Mouse (Mus musculus): Measurements from ENCODE around the gene Pik3r2. TPM values are rescaled to one million over a fixed set of nuclear protein-coding genes. Genes with fewer than 3 reads are reported as not detected.
"Not testable (repeated sequence)": the region's sequence is repeated elsewhere in the genome, so short reads cannot be mapped to it uniquely, and the experiment has no call there.

The Pik3r2 gene
- total RNA-seq (2014; fragmentation: Nextera tagmentation): 30.7 and 51.4 TPM in 2 replicates
- total RNA-seq (2017): 29.2 and 33.9 TPM in 2 replicates

GRCm38 (mm10) chr8:70776496-70777444 is at the start of gene Pik3r2:
Gene Pik3r2, minus strand, starts transcription at chr8:70776713.
- peak; percentile 78 for ATAC-seq (replicated peaks; ENCODE audit: low FRiP score, low TSS enrichment, poor library complexity, severe bottlenecking)

GRCm38 (mm10) chr8:70825816-70826215 is 49.3 kb upstream of the Pik3r2 start:
- ATAC-seq (replicated peaks; ENCODE audit: low FRiP score, low TSS enrichment, poor library complexity, severe bottlenecking): no peak

- ATAC-seq (replicated peaks; ENCODE audit: low FRiP score, low TSS enrichment, poor library complexity, severe bottlenecking): no peak
Measured at GRCm38 (mm10) chr8:70823802-70824201, 47.3 kb upstream of the Pik3r2 start.

GRCm38 (mm10) chr8:70822594-70822993 is 46.1 kb upstream of the Pik3r2 start:
- ATAC-seq (replicated peaks; ENCODE audit: low FRiP score, low TSS enrichment, poor library complexity, severe bottlenecking): not testable (repeated sequence)

GRCm38 (mm10) chr8:70821992-70822391 is 45.5 kb upstream of the Pik3r2 start:
- no peak; the same call in 1 of the 2 replicates for ATAC-seq (replicated peaks; ENCODE audit: low FRiP score, low TSS enrichment, poor library complexity, severe bottlenecking)

GRCm38 (mm10) chr8:70821399-70821962 is 45.0 kb upstream of the Pik3r2 start:
- ATAC-seq (replicated peaks; ENCODE audit: low FRiP score, low TSS enrichment, poor library complexity, severe bottlenecking): peak; percentile 69

- ATAC-seq (replicated peaks; ENCODE audit: low FRiP score, low TSS enrichment, poor library complexity, severe bottlenecking): no peak
Measured at GRCm38 (mm10) chr8:70820101-70820935, 43.8 kb upstream of the Pik3r2 start.

- ATAC-seq (replicated peaks; ENCODE audit: low FRiP score, low TSS enrichment, poor library complexity, severe bottlenecking): no peak
Measured at GRCm38 (mm10) chr8:70816679-70817078, 40.2 kb upstream of the Pik3r2 start.

- ATAC-seq (replicated peaks; ENCODE audit: low FRiP score, low TSS enrichment, poor library complexity, severe bottlenecking): no peak
Measured at GRCm38 (mm10) chr8:70812885-70813284, 36.4 kb upstream of the Pik3r2 start.

GRCm38 (mm10) chr8:70812055-70812454 is 35.5 kb upstream of the Pik3r2 start:
- ATAC-seq (replicated peaks; ENCODE audit: low FRiP score, low TSS enrichment, poor library complexity, severe bottlenecking): no peak

- no peak for ATAC-seq (replicated peaks; ENCODE audit: low FRiP score, low TSS enrichment, poor library complexity, severe bottlenecking)
Measured at GRCm38 (mm10) chr8:70810962-70811680, 34.6 kb upstream of the Pik3r2 start.

GRCm38 (mm10) chr8:70808955-70809701 is 32.6 kb upstream of the Pik3r2 start:
- no peak for ATAC-seq (replicated peaks; ENCODE audit: low FRiP score, low TSS enrichment, poor library complexity, severe bottlenecking)

GRCm38 (mm10) chr8:70808239-70808638 is 31.7 kb upstream of the Pik3r2 start, which contains the start of gene Il12rb1:
Gene Il12rb1, plus strand, starts transcription at chr8:70808449.
- ATAC-seq (replicated peaks; ENCODE audit: low FRiP score, low TSS enrichment, poor library complexity, severe bottlenecking): no peak

- no peak for ATAC-seq (replicated peaks; ENCODE audit: low FRiP score, low TSS enrichment, poor library complexity, severe bottlenecking)
Measured at GRCm38 (mm10) chr8:70807304-70807703, 30.8 kb upstream of the Pik3r2 start.

- no peak for ATAC-seq (replicated peaks; ENCODE audit: low FRiP score, low TSS enrichment, poor library complexity, severe bottlenecking)
Measured at GRCm38 (mm10) chr8:70806541-70806940, 30.0 kb upstream of the Pik3r2 start.

- peak; percentile 77 for ATAC-seq (replicated peaks; ENCODE audit: low FRiP score, low TSS enrichment, poor library complexity, severe bottlenecking)
Measured at GRCm38 (mm10) chr8:70804481-70805206, 28.1 kb upstream of the Pik3r2 start, which contains the start of gene Mast3. Gene Mast3, minus strand, starts transcription at chr8:70805054.

- no peak for ATAC-seq (replicated peaks; ENCODE audit: low FRiP score, low TSS enrichment, poor library complexity, severe bottlenecking)
Measured at GRCm38 (mm10) chr8:70803761-70804480, 27.4 kb upstream of the Pik3r2 start.
